Mouse (Mus musculus) lung, embryonic 16.5 days (tissue): ENCODE results near the gene BC055324. TPM values are rescaled to one million over a fixed set of nuclear protein-coding genes. Genes with fewer than 3 reads are reported as not detected.

Experiments
- ATAC-seq: fragments of 200-750 bp; cut with Nextera tagmentation; 2 replicates; pipeline ENCODE4 v1.8.0; 2017; ENCODE audit warnings: low read depth, mild to moderate bottlenecking, moderate library complexity
- H3K27ac ChIP-seq: fragments of 300-500 bp; sonication (generic); 2 replicates; pipeline ENCODE4 v1.5.1; 2014; ENCODE audit warnings: mild to moderate bottlenecking, control low read depth, low read length
- H3K27me3 ChIP-seq: fragments of 300-500 bp; sonication (generic); 2 replicates; pipeline ENCODE4 v1.6.1; 2014; ENCODE audit warnings: low read depth, low read length, mixed read lengths; ENCODE audit not compliant: control insufficient read depth, insufficient read depth
- H3K36me3 ChIP-seq: fragments of 300-500 bp; sonication (generic); 2 replicates; pipeline ENCODE4 v1.6.1; 2014; ENCODE audit warnings: low read length; ENCODE audit not compliant: control insufficient read depth, insufficient read depth
- H3K4me1 ChIP-seq: fragments of 300-500 bp; sonication (generic); replicated peaks from 2 replicates; pipeline ENCODE4 v1.6.1; 2014; ENCODE audit warnings: low read length, mixed read lengths; ENCODE audit not compliant: control insufficient read depth, insufficient read depth
- H3K4me2 ChIP-seq: fragments of 300-500 bp; sonication (generic); 2 replicates; pipeline ENCODE4 v1.6.1; 2014; ENCODE audit warnings: low read depth, low read length, control low read depth
- H3K4me3 ChIP-seq: fragments of 300-500 bp; sonication (generic); 2 replicates; pipeline ENCODE4 v1.5.1; 2014; ENCODE audit warnings: mild to moderate bottlenecking, low read length, control low read depth
- H3K9ac ChIP-seq: fragments of 300-500 bp; sonication (generic); 2 replicates; pipeline ENCODE4 v1.6.1; 2014; ENCODE audit warnings: low read length, control low read depth
- H3K9me3 ChIP-seq: fragments of 300-500 bp; sonication (generic); 2 replicates; pipeline ENCODE4 v1.6.1; 2016; ENCODE audit warnings: low read length; ENCODE audit not compliant: control insufficient read depth
- WGBS: fragments of 180-500 bp; shearing (Covaris S2); extraction: QIAGEN DNeasy Blood & Tissue Kit; methylation state at CpG from one replicate; pipeline ENCODE4 v1.1.7; 2014; 5-methylcytosine and 5-hydroxymethylcytosine counted together
- polyA plus RNA-seq: library from polyadenylated mRNA; unstranded; fragments of >200 nt; fragmentation: Nextera tagmentation; extraction: Ambion mirVana; gene quantifications from 2 replicates; pipeline ENCODE4 v1.2.1, GENCODE M21; 2015

Gene BC055324
- polyA plus RNA-seq, 1 experiment from 2014 or later: 23.7 TPM

DNA sequence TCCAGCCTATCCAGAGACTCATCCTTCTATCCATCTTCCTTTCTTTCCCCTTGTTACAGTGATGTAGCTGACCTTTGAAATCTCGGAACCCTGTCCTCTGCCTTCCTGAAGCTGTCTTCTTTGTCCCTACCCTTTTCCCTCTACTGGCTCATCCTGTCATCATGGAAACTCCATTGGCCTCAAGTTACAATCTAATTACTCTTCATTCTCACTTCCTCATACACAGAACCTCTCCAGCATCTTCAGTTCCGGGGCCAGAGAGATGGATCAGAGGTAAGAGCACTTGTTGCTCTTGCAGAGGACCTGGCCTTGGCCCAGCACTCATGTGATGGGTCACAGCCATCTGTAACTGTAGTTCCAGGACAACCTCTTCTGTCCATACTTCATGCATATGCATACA is 94.4 kb downstream of the BC055324 start:
- WGBS: 75% methylated on average over 2 of the region's 2 CpGs

DNA sequence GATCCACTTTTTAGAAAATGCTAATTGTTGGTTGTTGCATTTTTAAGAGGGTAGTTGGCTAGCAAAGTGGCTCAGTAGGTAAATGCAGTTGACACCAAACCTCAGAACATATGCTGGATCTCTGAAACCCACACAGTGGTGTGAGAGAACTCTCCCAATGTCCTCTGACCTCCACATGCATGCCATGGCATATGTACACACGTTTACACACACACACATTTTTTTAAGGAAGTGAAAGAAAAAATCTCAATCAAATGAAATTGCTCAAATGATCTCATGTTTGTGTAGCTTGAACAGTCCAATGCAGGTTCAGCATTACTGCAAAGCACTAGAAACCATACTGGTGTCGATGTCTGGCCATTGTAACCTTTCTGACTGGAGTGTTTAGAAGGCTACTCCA is 95.0 kb downstream of the BC055324 start:
- no peak for ATAC-seq
- 85% methylated on average over 2 of the region's 2 CpGs for WGBS
- no peaks in the 10 kb centered on the region for H3K36me3 ChIP-seq
- H3K4me2 ChIP-seq: no peak overlapping the region
- H3K4me1 ChIP-seq: 0 out of 2 replicates have a peak, but pooled peaks cover 5% of the 10 kb centered on the region
- H3K9me3 ChIP-seq: no peaks in the 10 kb centered on the region
- no peak overlapping the region for H3K4me3 ChIP-seq
- no peaks in the 10 kb centered on the region for H3K27me3 ChIP-seq
- no peak overlapping the region for H3K27ac ChIP-seq
- no peak overlapping the region for H3K9ac ChIP-seq

More for the DNA sequence above, 94.4 kb downstream of the BC055324 start:
- Histone ChIP-seq H3K9me3 (no peaks in the 10 kb centered on the region), H3K36me3 (no peaks in the 10 kb centered on the region), H3K4me2 (no peak overlapping the region), H3K4me3 (no peak overlapping the region), H3K9ac (no peak overlapping the region), H3K27me3 (no peaks in the 10 kb centered on the region), H3K4me1 (0 out of 2 replicates have a peak, but pooled peaks cover 5% of the 10 kb centered on the region), H3K27ac (no peak overlapping the region)
- ATAC-seq: no peak

DNA sequence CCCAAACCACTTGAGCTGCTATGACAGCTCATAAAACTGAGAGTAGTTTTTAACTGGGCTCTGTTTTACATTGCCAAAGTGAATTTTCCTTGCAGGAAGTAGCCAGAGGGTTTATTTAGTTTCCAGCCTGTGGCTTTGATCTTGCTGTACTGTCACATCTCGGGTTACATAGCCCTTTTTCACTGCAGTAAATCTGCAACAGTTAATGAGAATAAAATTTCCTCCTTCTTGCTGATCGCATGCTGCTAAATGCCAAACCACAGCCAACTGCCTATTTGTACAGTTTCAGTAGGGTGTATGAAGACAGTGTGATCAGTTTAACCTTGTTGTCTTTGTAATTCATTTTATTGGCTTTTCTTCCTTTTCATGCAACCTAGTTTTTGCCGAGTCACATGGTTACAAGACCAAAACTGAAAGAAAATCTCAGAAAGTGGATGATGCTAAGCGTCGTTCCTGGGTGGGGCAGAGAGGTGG is 96.3 kb downstream of the BC055324 start:
- no peak overlapping the region for H3K4me3 ChIP-seq
- H3K27me3 ChIP-seq: no peaks in the 10 kb centered on the region
- no peaks in the 10 kb centered on the region for H3K36me3 ChIP-seq
- H3K4me1 ChIP-seq: 0 out of 2 replicates have a peak, but pooled peaks cover 5% of the 10 kb centered on the region
- H3K27ac ChIP-seq: no peak overlapping the region
- ATAC-seq: peak; percentile 61; the same call in 1 of the 2 replicates
- no peak overlapping the region for H3K9ac ChIP-seq
- H3K9me3 ChIP-seq: no peaks in the 10 kb centered on the region
- no peak overlapping the region for H3K4me2 ChIP-seq
- WGBS: 39% methylated on average over 5 of the region's 5 CpGs

Other genes with a start within 250 kb of the BC055324 start
- gene Kifap3, start 215.2 kb downstream of the BC055324 start, polyA plus RNA-seq: 28.5 and 29.3 TPM in 2 replicates
- 14.5 and 17.1 TPM in 2 replicates for gene Scyl3, start 65.7 kb downstream of the BC055324 start, polyA plus RNA-seq
- 10.5 and 11.0 TPM in 2 replicates for gene Mettl18, start 93 bp upstream of the BC055324 start, polyA plus RNA-seq
- 0.06 TPM in 1 of 2 replicates, not detected in the other for gene Sele, start 53.4 kb upstream of the BC055324 start, polyA plus RNA-seq
- 2.5 and 5.4 TPM in 2 replicates for gene Sell, start 67.2 kb upstream of the BC055324 start, polyA plus RNA-seq
- 0.08 and 0.28 TPM in 2 replicates for gene Selp, start 120.5 kb upstream of the BC055324 start, polyA plus RNA-seq
- gene F5, start 157.0 kb upstream of the BC055324 start, polyA plus RNA-seq: 0.29 and 0.41 TPM in 2 replicates